Mouse (Mus musculus) splenic B cell, adult 2 months (primary cell): ENCODE data around the gene Mpig6b.
A peak's percentile ranks its signal among the peaks of the same experiment; 100 is the strongest.

Experiments
- DNase-seq: peaks from one replicate; pipeline ENCODE4 v3.0.0-alpha.2; 2011; ENCODE audit warnings: low read depth, low spot score
- H3K27me3 ChIP-seq: 2 replicates; pipeline ENCODE4 v1.6.1; 2012; ENCODE audit warnings: mild to moderate bottlenecking, low read length, moderate library complexity, mixed read lengths; ENCODE audit not compliant: control insufficient read depth, poor library complexity, insufficient read depth, severe bottlenecking
- H3K36me3 ChIP-seq: 2 replicates; pipeline ENCODE4 v1.6.1; 2012; ENCODE audit warnings: mild to moderate bottlenecking, low read length, moderate library complexity, mixed read lengths; ENCODE audit not compliant: control insufficient read depth, poor library complexity, insufficient read depth, severe bottlenecking

The Mpig6b gene

GRCm38 (mm10) chr17:35058316-35058715, 7.7 kb downstream of the Mpig6b start:
- no peak for DNase-seq
- Histone ChIP-seq H3K27me3 (no peaks in the 10 kb centered on the region), H3K36me3 (peaks cover 19% of the 10 kb centered on the region)

DNA sequence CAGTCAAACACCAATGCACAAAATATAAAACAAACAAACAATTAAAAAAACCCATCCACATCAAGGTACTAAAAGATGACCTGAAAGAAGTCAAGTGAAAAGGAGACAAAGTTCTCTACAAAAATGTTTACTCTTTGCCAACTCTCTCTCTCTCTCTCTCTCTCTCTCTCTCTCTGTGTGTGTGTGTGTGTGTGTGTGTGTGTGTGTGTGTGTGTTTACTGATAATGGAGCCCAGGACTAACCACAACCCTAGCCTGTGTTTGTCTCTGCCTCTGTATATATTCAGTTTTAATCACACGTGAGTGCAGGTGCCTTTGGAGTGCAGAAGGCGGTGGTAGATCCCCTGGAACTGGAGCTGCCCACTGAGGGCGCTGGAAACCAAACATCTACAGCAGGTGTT, 8.9 kb downstream of the Mpig6b start:
- no peak for DNase-seq
- peaks cover 24% of the 10 kb centered on the region for H3K36me3 ChIP-seq
- H3K27me3 ChIP-seq = no peaks in the 10 kb centered on the region

DNA sequence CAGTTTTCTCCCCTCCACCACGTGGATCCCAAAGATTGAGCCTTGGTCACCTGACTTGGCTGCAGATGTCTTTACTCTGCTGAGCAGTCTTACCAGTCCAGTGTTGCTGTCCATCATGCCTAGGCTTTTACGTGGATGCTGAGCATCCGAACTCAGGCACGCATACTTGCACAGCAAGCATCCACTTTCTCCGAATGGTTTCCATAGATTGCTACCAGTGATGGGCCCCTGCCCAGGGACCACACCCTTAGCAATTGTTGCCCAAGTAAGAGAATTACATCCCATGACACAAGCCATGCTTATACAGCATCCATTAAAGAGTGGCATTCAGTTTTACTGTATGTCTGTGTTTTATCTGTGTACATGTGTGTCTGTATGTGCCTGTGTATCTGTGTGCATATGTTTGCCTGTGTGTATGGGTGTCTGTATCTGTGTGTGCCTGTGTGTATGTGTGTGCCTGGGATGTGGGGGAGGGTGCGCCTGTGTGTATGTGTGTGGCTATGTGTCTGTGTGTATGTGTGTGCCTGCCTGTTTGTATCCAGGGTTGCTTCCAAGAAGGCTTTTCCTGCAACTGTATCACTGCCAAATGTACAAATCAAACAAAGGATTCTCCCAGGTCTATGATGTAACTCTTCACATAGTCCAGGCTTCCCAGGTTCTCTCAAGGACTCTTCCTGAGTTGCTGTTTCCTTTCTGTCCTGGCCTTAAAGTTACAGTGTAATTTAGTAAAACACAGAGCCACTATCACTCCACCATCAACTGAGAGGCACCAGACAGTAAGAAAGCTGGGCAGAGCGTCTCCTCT, 10.1 kb downstream of the Mpig6b start:
- DNase-seq = no peak
- H3K27me3 ChIP-seq = no peaks in the 10 kb centered on the region
- H3K36me3 ChIP-seq = peaks cover 24% of the 10 kb centered on the region

GRCm38 (mm10) chr17:35052271-35052798, 13.6 kb downstream of the Mpig6b start:
- Histone ChIP-seq H3K36me3 (peaks cover 20% of the 10 kb centered on the region), H3K27me3 (no peaks in the 10 kb centered on the region)
- DNase-seq = no peak

- peak; percentile 91 for DNase-seq
- Histone ChIP-seq H3K27me3 (no peaks in the 10 kb centered on the region), H3K36me3 (peaks cover 20% of the 10 kb centered on the region)
Observed at GRCm38 (mm10) chr17:35051156-35052086, 14.6 kb downstream of the Mpig6b start.

DNA sequence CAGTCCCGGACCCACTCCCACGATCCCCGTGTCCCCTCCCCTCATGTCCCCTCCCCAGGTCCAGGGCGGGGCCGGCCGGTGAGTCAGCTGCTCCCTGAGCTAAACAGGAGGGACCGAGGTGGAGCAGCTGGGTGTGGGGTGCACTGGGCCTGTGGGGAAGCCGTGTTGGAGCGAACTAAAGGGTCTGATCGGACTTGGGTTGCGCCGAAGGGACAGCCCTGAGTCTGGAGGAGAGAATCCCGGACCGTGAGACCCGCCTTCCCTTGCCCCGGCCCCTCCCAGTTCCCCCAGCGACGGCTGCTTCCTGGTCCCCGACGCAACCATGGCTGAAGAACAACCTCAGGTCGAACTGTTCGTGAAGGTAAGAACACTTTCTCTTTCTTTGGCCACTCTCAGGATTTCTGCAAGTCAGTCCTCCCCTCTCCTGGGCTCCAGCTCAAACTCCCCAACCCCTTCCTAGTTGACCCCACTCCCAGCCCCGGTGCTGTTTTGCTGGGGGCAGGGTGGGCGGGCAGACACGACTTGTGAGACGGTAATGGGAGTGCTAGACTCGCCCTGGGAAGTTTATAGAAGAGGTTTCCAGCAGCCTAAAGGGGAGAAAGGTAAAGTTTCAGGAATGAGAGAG, 15.7 kb downstream of the Mpig6b start:
- DNase-seq = peak; percentile 61
- H3K36me3 ChIP-seq = peaks cover 17% of the 10 kb centered on the region
- H3K27me3 ChIP-seq = no peaks in the 10 kb centered on the region

DNA sequence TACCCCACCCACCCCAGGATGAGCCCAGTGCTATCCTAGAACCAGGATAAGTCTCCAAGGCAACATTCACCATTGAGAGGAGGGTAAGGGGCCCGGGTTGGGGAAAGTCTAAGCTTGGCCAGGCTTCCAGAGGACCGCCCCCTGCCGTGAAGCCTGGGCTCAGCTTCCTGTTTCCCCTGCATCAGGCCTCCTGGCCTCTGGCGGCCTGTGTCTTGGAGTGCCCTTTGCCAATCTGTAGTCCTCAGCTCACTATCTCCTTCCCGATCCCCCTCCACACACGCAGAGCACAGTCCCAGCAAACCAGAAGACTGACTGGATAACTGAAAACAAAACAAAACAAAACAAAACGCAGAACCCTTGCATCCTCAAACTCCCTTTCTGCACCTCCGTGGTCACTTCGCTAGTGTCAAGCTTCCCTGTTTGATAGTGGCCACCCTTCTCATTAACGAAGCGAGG, 16.4 kb downstream of the Mpig6b start, which contains the start of gene Clic1:
TSS of gene Clic1 (plus strand) at position 406 of the 456 bp plus-strand sequence.
- DNase-seq = no peak
- Histone ChIP-seq H3K36me3 (peaks cover 14% of the 10 kb centered on the region), H3K27me3 (no peaks in the 10 kb centered on the region)

- no peaks in the 10 kb centered on the region for H3K27me3 ChIP-seq
- DNase-seq = no peak
- H3K36me3 ChIP-seq = peaks cover 11% of the 10 kb centered on the region
Observed at GRCm38 (mm10) chr17:35048932-35049440, 17.0 kb downstream of the Mpig6b start.

DNA sequence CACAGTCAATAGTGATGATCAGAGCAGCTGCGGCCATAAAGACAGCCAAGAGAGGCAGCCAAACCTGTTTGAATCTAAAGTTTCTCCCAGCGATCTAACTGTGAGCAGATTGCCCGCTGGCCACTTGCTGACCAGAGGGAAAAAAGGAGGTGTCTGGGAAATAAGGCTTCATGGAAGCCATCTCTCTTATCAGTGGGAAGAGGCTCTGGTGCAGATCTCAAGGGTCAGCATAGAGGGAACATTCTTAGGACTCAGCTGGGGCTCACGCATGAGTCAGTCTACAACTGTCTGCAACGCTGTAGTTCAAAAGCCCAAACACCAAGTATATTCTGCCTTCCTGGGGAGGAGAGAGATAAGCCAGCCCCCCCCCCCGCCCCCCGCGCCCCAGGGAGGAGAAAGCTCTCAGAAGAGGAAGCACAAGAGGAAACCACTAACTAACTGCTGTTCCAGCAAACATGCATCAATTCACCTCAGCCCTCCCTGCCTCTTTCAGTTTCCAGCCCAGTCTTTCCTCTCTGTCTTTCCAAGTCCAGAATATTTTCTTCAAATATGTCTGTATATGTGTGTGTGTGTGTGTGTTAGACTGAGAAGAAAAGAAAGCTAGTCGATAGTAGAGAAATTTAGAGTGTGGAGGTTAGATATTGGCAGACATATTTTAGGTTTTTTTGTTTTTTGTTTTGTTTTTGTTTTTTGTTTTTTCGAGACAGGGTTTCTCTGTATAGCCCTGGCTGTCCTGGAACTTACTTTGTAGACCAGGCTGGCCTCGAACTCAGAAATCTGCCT, 17.6 kb downstream of the Mpig6b start:
- DNase-seq = peak; percentile 73

DNA sequence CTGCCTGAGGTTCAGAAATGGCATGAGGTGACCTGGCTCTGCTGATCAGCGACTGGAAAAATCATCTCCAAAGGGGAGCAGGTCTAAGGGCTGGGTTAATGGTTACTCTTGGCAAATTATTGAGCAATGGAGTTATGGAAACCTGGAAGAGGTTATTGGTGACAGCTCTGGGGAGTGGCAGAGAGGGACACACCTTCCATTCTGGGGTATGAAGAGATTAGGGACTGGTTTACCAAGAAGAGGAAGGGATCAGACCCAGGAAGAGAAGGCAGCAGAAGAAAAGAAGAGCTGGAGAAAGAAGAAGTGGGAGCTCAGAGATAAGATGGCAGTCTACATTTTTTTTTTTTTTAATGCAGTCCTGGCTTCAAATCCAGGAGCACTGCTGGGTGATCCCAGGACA, 18.3 kb downstream of the Mpig6b start:
- Histone ChIP-seq H3K36me3 (peaks cover under 1% of the 10 kb centered on the region; the same call in 1 of the 2 replicates), H3K27me3 (no peaks in the 10 kb centered on the region)
- DNase-seq = no peak

More for the DNA sequence above, 17.6 kb downstream of the Mpig6b start:
- Histone ChIP-seq H3K36me3 (peaks cover 5% of the 10 kb centered on the region; the same call in 1 of the 2 replicates), H3K27me3 (no peaks in the 10 kb centered on the region)

GRCm38 (mm10) chr17:35046681-35047455, 19.1 kb downstream of the Mpig6b start, which contains the start of gene Msh5:
Gene Msh5, minus strand, starts transcription at chr17:35046745.
- Histone ChIP-seq H3K27me3 (no peaks in the 10 kb centered on the region), H3K36me3 (no peaks in the 10 kb centered on the region)
- peak; percentile 99 for DNase-seq

DNA sequence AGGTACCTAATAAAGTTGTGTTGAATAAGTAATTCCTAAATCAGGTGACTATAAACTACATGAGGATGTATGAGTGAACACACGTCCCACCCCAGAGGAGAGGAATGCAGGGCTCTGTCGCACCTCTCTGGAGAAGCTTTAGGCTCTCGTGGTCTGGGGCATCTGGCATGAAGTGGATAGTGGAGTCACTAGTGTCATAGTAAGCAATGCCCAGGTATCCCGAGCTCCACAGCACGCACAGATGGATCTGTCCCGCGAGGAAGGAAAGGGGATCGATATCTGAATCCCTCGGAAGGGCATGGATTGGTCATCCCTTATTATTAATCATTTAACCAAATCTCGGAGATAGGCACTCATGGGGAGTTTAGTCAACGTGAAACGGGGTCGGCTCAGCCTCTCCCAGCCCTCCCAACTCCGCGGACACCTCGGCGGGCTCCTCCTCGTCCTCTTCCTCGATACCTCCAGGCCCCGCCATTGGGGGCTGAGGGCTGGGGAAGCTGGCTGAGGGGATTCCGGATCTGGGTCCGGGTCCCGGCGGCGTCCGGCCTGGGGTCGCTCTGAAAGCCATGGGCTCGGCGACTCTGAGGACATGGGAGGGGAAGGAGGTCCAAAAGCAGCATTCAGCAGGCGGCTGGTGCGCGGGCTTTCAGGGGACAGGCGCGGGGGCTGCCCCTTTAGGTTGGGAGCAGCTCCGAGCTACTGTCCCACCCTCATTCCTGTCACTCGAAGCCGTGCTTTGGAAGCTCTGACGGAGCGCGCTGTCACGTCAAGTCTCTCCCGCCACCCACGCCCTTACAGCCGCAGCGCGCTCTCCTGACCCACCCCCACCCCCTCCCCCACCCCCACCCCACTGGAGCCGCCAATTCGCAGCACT, 19.9 kb downstream of the Mpig6b start:
- Histone ChIP-seq H3K36me3 (no peaks in the 10 kb centered on the region), H3K27me3 (no peaks in the 10 kb centered on the region)
- DNase-seq = no peak
